Mouse (Mus musculus): ENCODE results near the gene Npas3.

- TF ChIP-seq POLR2A (IDR thresholded peaks at IDR 0.05; ENCODE audit: insufficient read length, low read depth): no peak
- no peak for TF ChIP-seq POLR2AphosphoS2 (IDR thresholded peaks at IDR 0.05; ENCODE audit: insufficient read length, low read depth)
- TF ChIP-seq MYOD1 (IDR thresholded peaks at IDR 0.05; ENCODE audit: control insufficient read depth in 1 of 3, insufficient read length in 2 of 3, low read depth in 2 of 3): no peak
- no peak for TF ChIP-seq MAX (IDR thresholded peaks at IDR 0.05; ENCODE audit: low read depth)
- TF ChIP-seq SRF (IDR thresholded peaks at IDR 0.05; ENCODE audit: control insufficient read depth, insufficient read length, low read depth): no peak
- TF ChIP-seq TCF3 (IDR thresholded peaks at IDR 0.05; ENCODE audit: insufficient read length, low read depth): no peak
- no peak for TF ChIP-seq USF1 (IDR thresholded peaks at IDR 0.05; ENCODE audit: low read depth)
These were observed 515.7 kb downstream of the Npas3 start for GRCm38 (mm10) chr12:53764143-53764542.
